Mouse (Mus musculus) thymus, postnatal 25 days (tissue): ENCODE data around the gene Gm11627.
"Not testable (repeated sequence)": the region's sequence is repeated elsewhere in the genome, so short reads cannot be mapped to it uniquely, and the experiment has no call there.

ENCODE experiments used
- DNase-seq: peaks from one replicate; pipeline ENCODE4 v3.0.0; 2022

The Gm11627 gene

GRCm38 (mm10) chr11:102579165-102580033 is at the start of gene Gm11627:
TSS of gene Gm11627 (minus strand) at chr11:102579461.
- DNase-seq, result no peak

DNA sequence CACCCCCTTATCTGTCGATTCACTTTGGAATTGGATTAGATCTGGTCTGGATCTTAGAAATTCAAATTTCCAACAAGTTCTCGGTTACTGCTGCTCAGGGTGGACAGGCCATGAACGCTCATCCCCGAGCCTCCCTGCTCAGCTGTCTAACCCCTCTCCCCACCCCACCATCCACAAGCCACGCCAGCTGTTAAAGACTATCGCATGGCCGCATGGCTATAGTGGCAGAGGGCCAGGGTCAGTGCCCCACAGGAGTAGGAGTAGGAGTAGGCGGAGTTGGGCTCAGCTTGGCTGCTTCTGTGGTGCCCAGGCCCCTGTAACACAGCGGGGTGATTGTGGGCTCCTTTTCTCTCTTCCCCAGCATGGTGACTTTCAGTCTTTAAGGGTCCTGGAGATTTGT is 49.3 kb upstream of the Gm11627 start:
- DNase-seq, result no peak

GRCm38 (mm10) chr11:102627171-102627931 is 48.1 kb upstream of the Gm11627 start:
- no peak for DNase-seq

- no peak for DNase-seq
These were observed 45.7 kb upstream of the Gm11627 start for GRCm38 (mm10) chr11:102624888-102625407.

GRCm38 (mm10) chr11:102623876-102624789 is 44.9 kb upstream of the Gm11627 start:
- DNase-seq, result no peak

DNA sequence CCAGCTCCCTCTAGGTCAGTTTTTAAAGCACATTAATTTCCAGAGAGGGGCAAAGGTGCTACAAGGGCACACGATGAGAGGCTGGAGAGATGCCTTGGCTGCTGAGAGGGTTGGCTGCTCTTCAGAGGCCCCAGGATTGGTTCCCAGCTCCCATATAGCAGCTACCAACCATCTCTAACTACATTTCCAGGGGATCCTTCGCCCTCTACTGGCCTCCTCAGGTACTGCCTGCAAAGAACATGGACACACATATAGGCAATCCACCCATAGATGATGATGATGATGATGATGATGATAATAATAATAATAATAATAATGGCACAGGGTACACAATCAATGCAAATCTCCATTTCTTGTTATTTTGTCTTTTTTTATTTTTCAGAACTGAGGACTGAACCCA is 40.2 kb upstream of the Gm11627 start:
- DNase-seq, result no peak

DNA sequence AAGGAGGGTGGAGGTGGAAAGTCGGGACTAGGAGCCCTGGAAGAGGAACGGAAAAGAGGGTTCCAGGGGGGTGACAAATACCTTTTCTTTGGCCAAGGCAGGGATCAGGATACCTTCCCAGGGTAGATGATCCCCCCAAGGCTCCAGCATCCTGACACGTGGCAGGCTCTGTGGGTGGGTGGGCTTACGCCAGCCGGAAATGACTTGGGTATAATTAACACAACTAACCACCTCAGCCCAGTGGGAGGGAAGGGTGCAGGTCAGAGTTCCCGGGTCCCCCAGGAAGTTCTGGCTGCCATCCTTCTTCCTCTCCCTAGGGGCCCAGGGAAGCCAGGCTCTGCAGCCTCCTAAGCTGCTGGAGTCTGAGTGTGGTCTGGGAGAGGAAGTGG is 32.0 kb upstream of the Gm11627 start:
- no peak for DNase-seq

- no peak for DNase-seq
These were observed 31.5 kb upstream of the Gm11627 start for GRCm38 (mm10) chr11:102610675-102611316.

DNA sequence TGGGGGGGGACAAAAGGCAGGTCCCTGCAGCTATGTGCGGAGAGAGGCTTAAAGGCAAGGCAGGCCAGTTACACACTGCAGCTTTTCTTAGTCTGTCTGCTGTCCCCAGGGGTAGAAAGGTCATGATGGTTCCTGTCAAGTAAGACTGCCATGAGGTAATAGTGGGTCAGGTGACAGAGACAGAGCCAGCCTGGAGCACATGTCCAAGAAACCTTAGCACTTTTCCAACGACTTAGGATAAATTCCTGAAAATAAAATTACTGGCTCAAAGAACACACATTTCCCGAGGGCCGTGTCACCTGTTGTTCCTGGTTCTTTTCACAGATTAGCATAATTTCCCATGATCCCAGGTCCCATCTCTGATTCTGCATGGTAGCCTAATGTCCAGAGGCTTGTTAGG is 31.0 kb upstream of the Gm11627 start:
- DNase-seq, result no peak

DNA sequence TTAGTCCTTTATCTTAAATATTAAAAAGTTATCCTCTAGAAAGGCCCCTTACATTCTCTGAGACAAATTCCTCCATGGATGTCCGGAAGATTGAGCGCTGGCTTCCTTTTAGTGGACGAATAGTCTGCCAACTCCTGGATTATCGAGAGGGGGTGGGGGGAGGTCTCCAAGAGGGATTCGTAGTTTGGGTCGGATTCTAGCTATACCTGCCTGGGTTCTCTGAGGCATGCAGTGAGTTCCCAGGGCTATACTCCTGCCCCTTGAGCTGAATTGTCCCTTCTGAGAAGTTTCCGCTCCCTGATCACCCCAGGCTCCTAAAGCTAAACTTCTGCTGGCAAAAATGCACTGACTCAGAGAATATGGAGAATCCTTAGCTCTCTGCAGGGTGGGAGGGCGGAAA is 30.2 kb upstream of the Gm11627 start:
- DNase-seq, result no peak

- no peak for DNase-seq
These were observed 29.4 kb upstream of the Gm11627 start for GRCm38 (mm10) chr11:102608691-102609090.

- no peak for DNase-seq
These were observed 28.7 kb upstream of the Gm11627 start for GRCm38 (mm10) chr11:102607686-102608548.

DNA sequence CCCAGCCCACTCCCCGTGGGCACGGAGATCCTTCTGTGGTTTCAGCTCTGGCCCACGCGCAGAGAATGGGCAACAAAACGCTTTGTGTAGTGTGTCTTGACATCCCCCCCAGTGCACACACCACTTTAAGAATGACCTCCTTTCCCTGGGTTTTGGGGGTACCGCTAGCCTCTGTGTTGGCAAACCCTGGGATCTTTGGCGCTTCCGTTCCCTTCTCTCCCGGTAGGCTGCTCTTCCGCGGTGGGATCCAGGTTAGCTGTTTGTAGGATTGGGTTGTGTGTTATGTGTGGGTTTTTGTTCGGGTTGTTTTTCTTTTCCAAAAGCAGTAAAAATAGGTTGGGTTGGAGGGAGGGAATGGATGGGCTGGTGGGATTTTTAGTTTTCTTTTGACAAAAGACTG is 27.9 kb upstream of the Gm11627 start:
- DNase-seq, result not testable (repeated sequence)

GRCm38 (mm10) chr11:102606751-102607171 is 27.5 kb upstream of the Gm11627 start:
- DNase-seq, result no peak

DNA sequence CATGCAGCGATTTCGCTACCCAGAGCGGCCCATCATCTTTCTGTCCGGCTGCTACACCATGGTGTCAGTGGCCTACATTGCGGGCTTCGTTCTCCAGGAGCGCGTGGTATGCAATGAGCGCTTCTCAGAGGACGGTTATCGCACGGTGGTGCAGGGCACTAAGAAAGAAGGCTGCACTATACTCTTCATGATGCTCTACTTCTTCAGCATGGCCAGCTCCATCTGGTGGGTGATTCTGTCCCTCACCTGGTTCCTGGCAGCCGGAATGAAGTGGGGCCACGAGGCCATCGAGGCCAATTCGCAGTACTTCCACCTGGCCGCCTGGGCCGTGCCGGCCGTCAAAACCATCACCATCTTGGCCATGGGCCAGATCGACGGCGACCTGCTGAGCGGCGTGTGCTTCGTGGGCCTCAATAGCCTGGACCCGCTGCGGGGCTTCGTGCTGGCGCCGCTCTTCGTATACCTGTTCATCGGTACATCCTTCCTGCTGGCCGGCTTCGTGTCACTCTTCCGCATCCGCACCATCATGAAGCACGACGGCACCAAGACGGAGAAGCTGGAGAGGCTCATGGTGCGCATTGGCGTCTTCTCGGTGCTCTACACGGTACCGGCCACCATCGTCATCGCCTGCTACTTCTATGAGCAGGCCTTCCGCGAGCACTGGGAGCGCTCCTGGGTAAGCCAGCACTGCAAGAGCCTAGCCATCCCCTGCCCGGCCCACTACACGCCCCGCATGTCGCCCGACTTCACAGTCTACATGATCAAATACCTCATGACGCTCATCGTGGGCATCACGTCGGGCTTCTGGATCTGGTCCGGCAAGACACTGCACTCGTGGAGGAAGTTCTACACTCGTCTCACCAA is 26.5 kb upstream of the Gm11627 start:
- DNase-seq, result no peak

DNA sequence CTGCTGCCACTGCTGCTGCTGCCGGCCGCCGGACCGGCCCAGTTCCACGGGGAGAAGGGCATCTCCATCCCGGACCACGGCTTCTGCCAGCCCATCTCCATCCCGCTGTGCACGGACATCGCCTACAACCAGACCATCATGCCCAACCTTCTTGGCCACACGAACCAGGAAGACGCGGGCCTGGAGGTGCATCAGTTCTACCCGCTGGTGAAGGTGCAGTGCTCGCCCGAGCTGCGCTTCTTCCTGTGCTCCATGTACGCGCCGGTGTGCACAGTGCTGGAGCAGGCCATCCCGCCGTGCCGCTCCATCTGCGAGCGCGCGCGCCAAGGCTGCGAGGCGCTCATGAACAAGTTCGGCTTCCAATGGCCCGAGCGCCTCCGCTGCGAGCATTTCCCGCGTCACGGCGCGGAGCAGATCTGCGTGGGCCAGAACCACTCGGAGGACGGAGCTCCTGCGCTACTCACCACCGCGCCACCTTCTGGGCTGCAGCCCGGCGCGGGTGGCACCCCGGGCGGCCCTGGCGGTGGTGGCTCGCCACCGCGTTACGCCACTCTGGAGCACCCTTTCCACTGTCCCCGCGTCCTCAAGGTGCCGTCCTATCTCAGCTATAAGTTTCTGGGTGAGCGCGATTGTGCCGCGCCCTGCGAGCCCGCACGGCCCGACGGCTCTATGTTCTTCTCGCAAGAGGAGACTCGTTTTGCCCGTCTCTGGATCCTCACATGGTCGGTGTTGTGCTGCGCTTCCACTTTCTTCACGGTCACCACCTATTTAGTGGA is 25.7 kb upstream of the Gm11627 start:
- DNase-seq, result no peak

DNA sequence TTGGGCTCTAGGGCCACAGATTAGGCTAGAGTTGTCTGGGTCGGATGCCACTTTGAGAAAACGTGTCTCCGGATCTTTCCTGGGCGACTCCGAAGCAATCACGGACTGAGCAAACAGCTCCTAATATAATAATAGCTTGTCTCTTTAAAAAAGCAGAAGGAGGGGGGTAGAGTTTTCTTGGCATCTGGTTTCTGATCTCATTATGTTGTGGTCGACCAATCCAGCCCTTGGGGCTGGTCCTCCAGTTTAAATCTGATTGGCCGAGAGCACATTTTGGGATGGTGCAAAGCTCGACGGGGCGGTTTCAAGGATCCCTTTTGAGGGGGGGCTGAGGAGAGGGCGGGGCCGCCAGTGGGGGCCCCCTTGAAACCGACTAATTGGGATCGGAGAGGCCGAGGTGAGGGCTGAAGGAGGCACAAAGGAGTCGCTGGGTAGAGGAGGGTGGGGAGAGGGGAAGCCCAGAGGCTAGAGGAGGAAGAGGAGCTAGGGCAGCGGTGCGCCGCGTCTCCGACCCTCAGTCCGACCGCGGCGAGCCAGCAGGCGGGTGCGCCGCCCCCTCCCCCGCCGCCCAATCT is 24.8 kb upstream of the Gm11627 start, which contains the start of gene Fzd2:
Gene Fzd2, plus strand, starts transcription at position 387 of the 575 bp plus-strand sequence.
- no peak for DNase-seq

- DNase-seq, result no peak
These were observed 24.2 kb upstream of the Gm11627 start for GRCm38 (mm10) chr11:102603496-102603850.
